Mouse (Mus musculus) brain, adult 2 months (tissue): ENCODE data around the gene Amdhd1.

Experiments
- DNase-seq: peaks from one replicate; pipeline ENCODE4 v3.0.0; 2011; ENCODE audit warnings: low read depth, low spot score

Amdhd1 gene

GRCm38 (mm10) chr10:93540431-93541210, 788 bp upstream of the Amdhd1 start, which contains the start of gene Ccdc38:
Gene Ccdc38 (plus strand): TSS chr10:93540632.
- no peak for DNase-seq

GRCm38 (mm10) chr10:93538818-93539217, 1.0 kb downstream of the Amdhd1 start:
- no peak for DNase-seq

GRCm38 (mm10) chr10:93538287-93538686, 1.5 kb downstream of the Amdhd1 start:
- DNase-seq, result no peak

- no peak for DNase-seq
These were observed 14.5 kb downstream of the Amdhd1 start for GRCm38 (mm10) chr10:93525329-93525728.

- no peak for DNase-seq
These were observed 18.8 kb downstream of the Amdhd1 start for GRCm38 (mm10) chr10:93520994-93521393.

- DNase-seq, result peak; percentile 93
These were observed 20.1 kb downstream of the Amdhd1 start for GRCm38 (mm10) chr10:93519756-93520155.

GRCm38 (mm10) chr10:93519159-93519558, 20.7 kb downstream of the Amdhd1 start:
- no peak for DNase-seq

- no peak for DNase-seq
These were observed 21.2 kb downstream of the Amdhd1 start for GRCm38 (mm10) chr10:93518620-93519019.

GRCm38 (mm10) chr10:93518186-93518585, 21.6 kb downstream of the Amdhd1 start:
- no peak for DNase-seq

- DNase-seq, result no peak
These were observed 22.1 kb downstream of the Amdhd1 start for GRCm38 (mm10) chr10:93517754-93518153.

GRCm38 (mm10) chr10:93515927-93516326, 23.9 kb downstream of the Amdhd1 start:
- DNase-seq, result no peak

GRCm38 (mm10) chr10:93515419-93515818, 24.4 kb downstream of the Amdhd1 start:
- DNase-seq, result no peak

- no peak for DNase-seq
These were observed 30.2 kb downstream of the Amdhd1 start for GRCm38 (mm10) chr10:93509532-93510153.

- peak; percentile 22 for DNase-seq
These were observed 31.4 kb downstream of the Amdhd1 start for GRCm38 (mm10) chr10:93508383-93508970.

- DNase-seq, result no peak
These were observed 38.5 kb downstream of the Amdhd1 start for GRCm38 (mm10) chr10:93501346-93501745.

GRCm38 (mm10) chr10:93500864-93501263, 39.0 kb downstream of the Amdhd1 start:
- no peak for DNase-seq

- DNase-seq, result no peak
These were observed 49.4 kb downstream of the Amdhd1 start for GRCm38 (mm10) chr10:93490451-93490850.

- no peak for DNase-seq
These were observed 51.0 kb downstream of the Amdhd1 start for GRCm38 (mm10) chr10:93488828-93489226.

GRCm38 (mm10) chr10:93488066-93488827, 51.6 kb downstream of the Amdhd1 start, which contains the start of gene Hal:
Gene Hal (plus strand): TSS chr10:93488768.
- DNase-seq, result no peak

GRCm38 (mm10) chr10:93486622-93487021, 53.2 kb downstream of the Amdhd1 start:
- DNase-seq, result peak; percentile 85

GRCm38 (mm10) chr10:93485055-93485691, 54.7 kb downstream of the Amdhd1 start:
- DNase-seq, result peak; percentile 74
